Comparison of ENCODE assay signal across 23 mouse cellular contexts in the genomic region with DNA sequence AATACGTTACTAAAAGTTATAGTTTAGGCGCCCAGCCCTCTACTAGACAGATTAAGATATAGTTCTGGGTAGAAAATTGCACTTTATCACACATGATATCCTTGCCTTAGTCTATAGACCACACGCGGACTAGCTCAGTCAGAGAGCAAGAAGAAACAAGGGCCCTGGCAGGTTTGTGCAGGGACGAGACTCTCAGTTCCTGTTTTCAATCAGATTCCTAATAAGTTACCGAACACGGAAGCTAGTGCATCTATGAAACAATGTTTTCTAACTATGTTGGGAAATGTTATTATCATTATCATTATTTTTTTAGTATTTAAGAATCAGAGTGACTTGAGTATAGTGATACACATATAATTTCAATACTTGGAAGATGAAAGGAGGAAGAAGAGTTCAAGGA.
DNase-seq lines count a peak whose midpoint lies in the region; ATAC-seq and TF ChIP-seq lines count a peak whose summit lies in the region.
"Had no signal": no experiment of that assay in that cellular context is flagged by ENCODE, and none has a peak within 500 bp of the region (broad histone marks: within the 10 kb centered on the region; RNA-seq: fewer than 3 reads in every experiment).

No protein-coding gene starts in this region.

- H3K9me3 ChIP-seq in CH12.LX (replicated peaks; ENCODE audit: low read length), result no peaks in the 10 kb centered on the region
- H3K9me3 ChIP-seq: G1E had no signal

- TF ChIP-seq RAD21 in CH12.LX (IDR thresholded peaks at IDR 0.05; ENCODE audit: low read depth, low read length), result no peak; the same call in 1 of the 2 replicates

- no peak overlapping the region for H3K4me3 ChIP-seq in CH12.LX (replicated peaks in 1 of 3; ENCODE audit: low read depth in 2 of 3, low read length in 2 of 3, poor library complexity in 1 of 3)

- 0 out of 2 replicates have a peak, but pooled peaks have one; percentile 25 for TF ChIP-seq POLR2A in CH12.LX (IDR thresholded peaks at IDR 0.05; ENCODE audit: low read depth, low read length)

- peak; percentile 77 for ATAC-seq in granulocyte monocyte progenitor cell, adult 5-6 weeks (replicated peaks; ENCODE audit: poor library complexity, severe bottlenecking)
- ATAC-seq in megakaryocyte, adult 5-6 weeks (ENCODE audit: poor library complexity, severe bottlenecking), result peak; percentile 71
- peak; percentile 70 for ATAC-seq in megakaryocyte progenitor cell, adult 5-6 weeks (replicated peaks; ENCODE audit: poor library complexity)
- ATAC-seq: activated CD4-positive, CD25-positive, alpha-beta regulatory T cell, adult 4 months; CD4-positive, CD25-positive, alpha-beta regulatory T cell, adult 4 months; Patski had no signal

- no peak for TF ChIP-seq CTCF in CH12.LX (conservative IDR thresholded peaks at IDR 0.05 in 1 of 2, IDR thresholded peaks at IDR 0.05 in 1 of 2; ENCODE audit: low read depth in 2 of 2, low read length in 2 of 2)

- peak; percentile 77 for DNase-seq in CH12.LX (ENCODE audit: extremely low read depth)
- DNase-seq in kidney, postnatal 10 days, result no peak
- no peak for DNase-seq in gastrocnemius, postnatal 10 days
- DNase-seq in T-cell, adult 2 months (ENCODE audit: low spot score), result no peak
- DNase-seq in heart, postnatal 4 days, result no peak
- DNase-seq: adrenal gland, adult 2 months; adrenal gland, adult 8-10 months; adrenal gland, postnatal 10 days; adrenal gland, postnatal 14 days; adrenal gland, postnatal 25 days; adrenal gland, postnatal 36 days; B cell, adult 2 months; cerebellum, adult 11 months; cerebellum, adult 11-12 months; cerebellum, adult 18-20 months; cerebellum, adult 2 months had no signal

- peak overlapping the region; percentile 54 for H3K27ac ChIP-seq in CH12.LX (ENCODE audit: insufficient read depth, low read depth)

- peaks cover 5 to 8% of the 10 kb centered on the region in 2 experiments for H3K36me3 ChIP-seq in CH12.LX (replicated peaks in 1 of 2; ENCODE audit: control insufficient read depth in 1 of 2, insufficient read depth in 1 of 2, low read length in 1 of 2)
- H3K36me3 ChIP-seq: G1E had no signal

- TF ChIP-seq EP300 in CH12.LX (IDR thresholded peaks at IDR 0.05; ENCODE audit: low read length), result peak; percentile 99

- H3K9ac ChIP-seq in CH12.LX (ENCODE audit: insufficient read depth, low read depth), result peak overlapping the region; percentile 39; the same call in 1 of the 2 replicates

- in situ Hi-C loops in CH12.LX (cut with MboI; ENCODE audit: low pct_ligation_motif_present, low pct_unique_long_range_greater_than_20kb, low sequenced_read_pairs), result no loop called here

- H3K4me1 ChIP-seq in CH12.LX (ENCODE audit: control insufficient read depth in 1 of 2, insufficient read depth in 2 of 2), result peaks cover 14 to 48% of the 10 kb centered on the region in 2 experiments

- peak overlapping the region; percentile 76 for H3K4me2 ChIP-seq in CH12.LX (ENCODE audit: insufficient read depth, low read depth, poor library complexity, severe bottlenecking)

- H3K79me2 ChIP-seq in CH12.LX (replicated peaks; ENCODE audit: control insufficient read depth, extremely low read depth, insufficient read depth, poor library complexity, severe bottlenecking), result no peaks in the 10 kb centered on the region

- dilution Hi-C loops in CH12.LX (cut with MboI; ENCODE audit: extremely low pct_ligation_motif_present, extremely low pct_unique_long_range_greater_than_20kb, low sequenced_read_pairs), result no loop called here

- H3K27me3 ChIP-seq in CH12.LX (replicated peaks), result no peaks in the 10 kb centered on the region
- H3K27me3 ChIP-seq: Patski had no signal

TF ChIP-seq in CH12.LX, 34 proteins besides CTCF, POLR2A, EP300 and RAD21:
- TF ChIP-seq SIN3A (IDR thresholded peaks at IDR 0.05; ENCODE audit: low read length), result peak; percentile 76
- TF ChIP-seq ETS1 (conservative IDR thresholded peaks at IDR 0.05; ENCODE audit: low read depth, low read length), result peak; percentile 76
- TF ChIP-seq E2F4 (IDR thresholded peaks at IDR 0.05; ENCODE audit: insufficient replicate concordance, low read depth, low read length), result 0 out of 2 replicates have a peak, but pooled peaks have one; percentile 54
- TF ChIP-seq CHD1 (IDR thresholded peaks at IDR 0.05; ENCODE audit: low read depth, low read length), result peak; percentile 98
- peak; percentile 81 for TF ChIP-seq TCF12 (IDR thresholded peaks at IDR 0.05; ENCODE audit: low read depth, low read length)
- TF ChIP-seq MAFK (IDR thresholded peaks at IDR 0.05; ENCODE audit: insufficient replicate concordance, low read length), result no peak
- TF ChIP-seq HCFC1 (IDR thresholded peaks at IDR 0.05; ENCODE audit: low read depth, low read length), result peak; percentile 60
- no peak for TF ChIP-seq UBTF (IDR thresholded peaks at IDR 0.05; ENCODE audit: low read depth, low read length)
- no peak for TF ChIP-seq ZKSCAN1 (IDR thresholded peaks at IDR 0.05; ENCODE audit: borderline replicate concordance, low read depth, low read length)
- peak; percentile 88 for TF ChIP-seq MEF2A (IDR thresholded peaks at IDR 0.05; ENCODE audit: borderline replicate concordance, low read depth, low read length)
- peak; percentile 41; the same call in 1 of the 2 replicates for TF ChIP-seq ZNF384 (IDR thresholded peaks at IDR 0.05; ENCODE audit: low read depth, low read length)
- no peak for TF ChIP-seq USF1 (IDR thresholded peaks at IDR 0.05; ENCODE audit: low read depth, low read length)
- no peak for TF ChIP-seq KAT2A (IDR thresholded peaks at IDR 0.05; ENCODE audit: insufficient replicate concordance, low read length)
- TF ChIP-seq CHD2 (IDR thresholded peaks at IDR 0.05; ENCODE audit: low read length), result peak; percentile 76
- peak; percentile 76 for TF ChIP-seq JUND (conservative IDR thresholded peaks at IDR 0.05; ENCODE audit: low read depth, low read length)
- TF ChIP-seq ZMIZ1 (IDR thresholded peaks at IDR 0.05; ENCODE audit: low read depth, low read length), result no peak
- no peak for TF ChIP-seq NELFE (IDR thresholded peaks at IDR 0.05; ENCODE audit: low read depth, low read length)
- TF ChIP-seq BHLHE40 (IDR thresholded peaks at IDR 0.05; ENCODE audit: low read depth, low read length), result peak; percentile 78
- TF ChIP-seq MXI1 (IDR thresholded peaks at IDR 0.05; ENCODE audit: low read depth, low read length), result peak; percentile 36; the same call in 1 of the 2 replicates
- peak; percentile 89 for TF ChIP-seq MYC (IDR thresholded peaks at IDR 0.05; ENCODE audit: low read depth, low read length)
- peak; percentile 96 for TF ChIP-seq RCOR1 (conservative IDR thresholded peaks at IDR 0.05; ENCODE audit: low read depth, low read length)
- TF ChIP-seq MAX (IDR thresholded peaks at IDR 0.05; ENCODE audit: low read length), result peak; percentile 83
- 0 out of 2 replicates have a peak, but pooled peaks have one; percentile 45 for TF ChIP-seq TBP (conservative IDR thresholded peaks at IDR 0.05; ENCODE audit: low read depth, low read length)
- no peak for TF ChIP-seq GABPA (IDR thresholded peaks at IDR 0.05; ENCODE audit: insufficient replicate concordance, low read depth, low read length)
- peak; percentile 85 for TF ChIP-seq ELF1 (IDR thresholded peaks at IDR 0.05; ENCODE audit: low read depth, low read length)
- 0 out of 2 replicates have a peak, but pooled peaks have one; percentile 2 for TF ChIP-seq SMC3 (IDR thresholded peaks at IDR 0.05; ENCODE audit: low read depth, low read length)
- no peak for TF ChIP-seq POLR2AphosphoS2 (IDR thresholded peaks at IDR 0.05; ENCODE audit: low read depth, low read length)
- no peak for TF ChIP-seq ZC3H11A (IDR thresholded peaks at IDR 0.05; ENCODE audit: low read depth, low read length)
- TF ChIP-seq IRF4 (IDR thresholded peaks at IDR 0.05; ENCODE audit: low read depth, low read length), result peak; percentile 99
- TF ChIP-seq NRF1 (IDR thresholded peaks at IDR 0.05; ENCODE audit: low read depth, low read length), result no peak
- TF ChIP-seq JUN (IDR thresholded peaks at IDR 0.05; ENCODE audit: insufficient read depth, low read depth, low read length), result peak; percentile 43; the same call in 1 of the 2 replicates
- TF ChIP-seq PAX5 (IDR thresholded peaks at IDR 0.05; ENCODE audit: low read length), result no peak
- no peak for TF ChIP-seq USF2 (conservative IDR thresholded peaks at IDR 0.05; ENCODE audit: low read depth, low read length)
- 0 out of 2 replicates have a peak, but pooled peaks have one; percentile 33 for TF ChIP-seq MAZ (IDR thresholded peaks at IDR 0.05; ENCODE audit: low read depth, low read length)
